Mouse (Mus musculus) lung, adult 2 months (tissue): ENCODE data around the gene Dtx1.

Source experiments
- CTCF ChIP-seq: fragments of 200-500 bp; IDR thresholded peaks from 2 replicates; pipeline ENCODE4 v1.5.1; 2011; ENCODE audit warnings: mild to moderate bottlenecking, low read length, control low read depth; ENCODE audit not compliant: insufficient read depth
- POLR2A ChIP-seq: fragments of 200-500 bp; IDR thresholded peaks from 2 replicates; pipeline ENCODE4 v1.6.1; 2011; ENCODE audit warnings: low read depth, mild to moderate bottlenecking, control low read depth, low read length, borderline replicate concordance; ENCODE audit errors: extremely low read depth

GRCm38 (mm10) chr5:120704421-120704820 lies 7.3 kb downstream of the Dtx1 start:
- no peak for TF ChIP-seq CTCF
- TF ChIP-seq POLR2A: no peak
